Mouse (Mus musculus): ENCODE results near the gene Fam50a. TPM values are rescaled to one million over a fixed set of nuclear protein-coding genes. Genes with fewer than 3 reads are reported as not detected.

Gene Fam50a
- polyA plus RNA-seq (2014; fragmentation: Nextera tagmentation; extraction: Ambion mirVana), result 50.4 and 55.0 TPM in 2 replicates

GRCm38 (mm10) chrX:74312540-74313464 is at the start of gene Fam50a:
Gene Fam50a (plus strand): TSS chrX:74313033.
- ATAC-seq (replicated peaks; ENCODE audit: low FRiP score, low TSS enrichment, low read depth) (peak; percentile 95), DNase-seq (ENCODE audit: low spot score) (peak; percentile 83)
- Histone ChIP-seq H3K27me3 (replicated peaks; ENCODE audit: control insufficient read depth, insufficient read depth, low read length) (no peaks in the 10 kb centered on the region), H3K36me3 (ENCODE audit: control insufficient read depth, insufficient read depth, low read length) (peaks cover 39% of the 10 kb centered on the region), H3K4me2 (ENCODE audit: low read length) (peak within 1 kb of the TSS; percentile 57), H3K27ac (ENCODE audit: low read depth) (peak within 1 kb of the TSS; percentile 51; the same call in 1 of the 2 replicates), H3K4me1 (replicated peaks; ENCODE audit: control insufficient read depth, insufficient read depth, low read length) (no peaks in the 10 kb centered on the region; the same call in 1 of the 2 replicates), H3K4me3 (ENCODE audit: low read depth, low read length) (peak within 1 kb of the TSS; percentile 55), H3K9me3 (ENCODE audit: control insufficient read depth, low read length) (no peaks in the 10 kb centered on the region), H3K9ac (ENCODE audit: low read length) (peak within 1 kb of the TSS; percentile 53)
- WGBS, result 11% methylated on average over 57 of the region's 59 CpGs

- WGBS, result 23% methylated on average over 3 of the region's 3 CpGs
- H3K4me1 ChIP-seq (replicated peaks; ENCODE audit: control insufficient read depth, insufficient read depth, low read length), result no peaks in the 10 kb centered on the region
- H3K9me3 ChIP-seq (ENCODE audit: control insufficient read depth, low read length), result no peaks in the 10 kb centered on the region
- H3K9ac ChIP-seq (ENCODE audit: low read length), result peak overlapping the region; percentile 56
- H3K4me2 ChIP-seq (ENCODE audit: low read length), result peak overlapping the region; percentile 46
- H3K4me3 ChIP-seq (ENCODE audit: low read depth, low read length), result peak overlapping the region; percentile 61
- H3K27me3 ChIP-seq (replicated peaks; ENCODE audit: control insufficient read depth, insufficient read depth, low read length), result no peaks in the 10 kb centered on the region
- H3K36me3 ChIP-seq (ENCODE audit: control insufficient read depth, insufficient read depth, low read length), result peaks cover 8% of the 10 kb centered on the region; the same call in 1 of the 2 replicates
- ATAC-seq (replicated peaks; ENCODE audit: low FRiP score, low TSS enrichment, low read depth), result peak; percentile 39
- no peak for DNase-seq (ENCODE audit: low spot score)
- H3K27ac ChIP-seq (ENCODE audit: low read depth), result peak overlapping the region; percentile 94
Measured at GRCm38 (mm10) chrX:74269736-74270061, 43.1 kb upstream of the Fam50a start.

GRCm38 (mm10) chrX:74270062-74270901 is 42.6 kb upstream of the Fam50a start, which contains the start of gene Rpl10:
Gene Rpl10 (plus strand): TSS chrX:74270812.
- peak within 1 kb of the TSS; percentile 94 for H3K27ac ChIP-seq (ENCODE audit: low read depth)
- no peaks in the 10 kb centered on the region for H3K27me3 ChIP-seq (replicated peaks; ENCODE audit: control insufficient read depth, insufficient read depth, low read length)
- WGBS, result 12% methylated on average over 42 of the region's 42 CpGs
- peak within 1 kb of the TSS; percentile 91 for H3K9ac ChIP-seq (ENCODE audit: low read length)
- H3K9me3 ChIP-seq (ENCODE audit: control insufficient read depth, low read length), result no peaks in the 10 kb centered on the region
- peaks cover 8% of the 10 kb centered on the region; the same call in 1 of the 2 replicates for H3K36me3 ChIP-seq (ENCODE audit: control insufficient read depth, insufficient read depth, low read length)
- DNase-seq (ENCODE audit: low spot score) (peak; percentile 93), ATAC-seq (replicated peaks; ENCODE audit: low FRiP score, low TSS enrichment, low read depth) (peak; percentile 96)
- peak within 1 kb of the TSS; percentile 61 for H3K4me3 ChIP-seq (ENCODE audit: low read depth, low read length)
- H3K4me2 ChIP-seq (ENCODE audit: low read length), result peak within 1 kb of the TSS; percentile 49
- no peaks in the 10 kb centered on the region for H3K4me1 ChIP-seq (replicated peaks; ENCODE audit: control insufficient read depth, insufficient read depth, low read length)

- Histone ChIP-seq H3K4me3 (ENCODE audit: low read depth, low read length) (peak overlapping the region; percentile 61), H3K9ac (ENCODE audit: low read length) (peak overlapping the region; percentile 91), H3K27me3 (replicated peaks; ENCODE audit: control insufficient read depth, insufficient read depth, low read length) (no peaks in the 10 kb centered on the region), H3K9me3 (ENCODE audit: control insufficient read depth, low read length) (no peaks in the 10 kb centered on the region), H3K4me1 (replicated peaks; ENCODE audit: control insufficient read depth, insufficient read depth, low read length) (no peaks in the 10 kb centered on the region), H3K4me2 (ENCODE audit: low read length) (peak overlapping the region; percentile 49), H3K36me3 (ENCODE audit: control insufficient read depth, insufficient read depth, low read length) (peaks cover 8% of the 10 kb centered on the region; the same call in 1 of the 2 replicates), H3K27ac (ENCODE audit: low read depth) (peak overlapping the region; percentile 80)
- DNase-seq (ENCODE audit: low spot score) (peak; percentile 68), ATAC-seq (replicated peaks; ENCODE audit: low FRiP score, low TSS enrichment, low read depth) (no peak)
- WGBS, result 10% methylated on average over 27 of the region's 27 CpGs
Measured at GRCm38 (mm10) chrX:74270902-74271551, 41.8 kb upstream of the Fam50a start.

- Histone ChIP-seq H3K4me1 (replicated peaks; ENCODE audit: control insufficient read depth, insufficient read depth, low read length) (no peaks in the 10 kb centered on the region), H3K27ac (ENCODE audit: low read depth) (no peak overlapping the region), H3K36me3 (ENCODE audit: control insufficient read depth, insufficient read depth, low read length) (peaks cover 8% of the 10 kb centered on the region; the same call in 1 of the 2 replicates), H3K27me3 (replicated peaks; ENCODE audit: control insufficient read depth, insufficient read depth, low read length) (no peaks in the 10 kb centered on the region), H3K4me3 (ENCODE audit: low read depth, low read length) (no peak overlapping the region), H3K9me3 (ENCODE audit: control insufficient read depth, low read length) (no peaks in the 10 kb centered on the region), H3K4me2 (ENCODE audit: low read length) (no peak overlapping the region), H3K9ac (ENCODE audit: low read length) (no peak overlapping the region)
- ATAC-seq (replicated peaks; ENCODE audit: low FRiP score, low TSS enrichment, low read depth) (no peak), DNase-seq (ENCODE audit: low spot score) (no peak)
- WGBS, result 36% methylated on average over 10 of the region's 10 CpGs
Measured at GRCm38 (mm10) chrX:74273422-74274322, 39.2 kb upstream of the Fam50a start.

GRCm38 (mm10) chrX:74277916-74278315 is 34.9 kb upstream of the Fam50a start:
- Histone ChIP-seq H3K27ac (ENCODE audit: low read depth) (no peak overlapping the region), H3K9me3 (ENCODE audit: control insufficient read depth, low read length) (no peaks in the 10 kb centered on the region), H3K9ac (ENCODE audit: low read length) (no peak overlapping the region), H3K27me3 (replicated peaks; ENCODE audit: control insufficient read depth, insufficient read depth, low read length) (no peaks in the 10 kb centered on the region), H3K4me2 (ENCODE audit: low read length) (no peak overlapping the region), H3K4me3 (ENCODE audit: low read depth, low read length) (no peak overlapping the region), H3K4me1 (replicated peaks; ENCODE audit: control insufficient read depth, insufficient read depth, low read length) (no peaks in the 10 kb centered on the region), H3K36me3 (ENCODE audit: control insufficient read depth, insufficient read depth, low read length) (peaks cover 8% of the 10 kb centered on the region; the same call in 1 of the 2 replicates)
- DNase-seq (ENCODE audit: low spot score), result no peak
- 72% methylated on average over 8 of the region's 8 CpGs for WGBS
- no peak for ATAC-seq (replicated peaks; ENCODE audit: low FRiP score, low TSS enrichment, low read depth)

- Histone ChIP-seq H3K9me3 (ENCODE audit: control insufficient read depth, low read length) (no peaks in the 10 kb centered on the region), H3K4me2 (ENCODE audit: low read length) (peak overlapping the region; percentile 64), H3K36me3 (ENCODE audit: control insufficient read depth, insufficient read depth, low read length) (peaks cover 4% of the 10 kb centered on the region), H3K9ac (ENCODE audit: low read length) (peak overlapping the region; percentile 39), H3K27ac (ENCODE audit: low read depth) (0 out of 2 replicates have a peak overlapping the region, but pooled peaks have one; percentile 54), H3K27me3 (replicated peaks; ENCODE audit: control insufficient read depth, insufficient read depth, low read length) (no peaks in the 10 kb centered on the region), H3K4me3 (ENCODE audit: low read depth, low read length) (peak overlapping the region; percentile 53), H3K4me1 (replicated peaks; ENCODE audit: control insufficient read depth, insufficient read depth, low read length) (0 out of 2 replicates have a peak, but pooled peaks cover 5% of the 10 kb centered on the region)
- ATAC-seq (replicated peaks; ENCODE audit: low FRiP score, low TSS enrichment, low read depth), result no peak
- DNase-seq (ENCODE audit: low spot score), result no peak
- WGBS, result 9% methylated on average over 12 of the region's 14 CpGs
Measured at GRCm38 (mm10) chrX:74281041-74281731, 31.6 kb upstream of the Fam50a start.

Measured in intestine, embryonic 14.5 days (tissue).